Mouse (Mus musculus) cerebellum, adult 2 months (tissue): ENCODE results near the gene Cipc. TPM values are rescaled to one million over a fixed set of nuclear protein-coding genes. Genes with fewer than 3 reads are reported as not detected.

ENCODE experiments used
- DNase-seq, 2 experiments: peaks; one replicate each; pipeline ENCODE4 v3.0.0; 2021
- H3K27ac ChIP-seq: fragments of 200-500 bp; 2 replicates; pipeline ENCODE4 v1.5.1; 2012; ENCODE audit warnings: low read length, control low read depth, inconsistent platforms; ENCODE audit not compliant: insufficient read depth
- H3K27me3 ChIP-seq: fragments of 200-500 bp; 2 replicates; pipeline ENCODE4 v1.6.1; 2012; ENCODE audit warnings: inconsistent platforms, mild to moderate bottlenecking, low read length, moderate library complexity; ENCODE audit not compliant: control insufficient read depth, insufficient read depth
- H3K4me1 ChIP-seq: fragments of 200-500 bp; 2 replicates; pipeline ENCODE4 v1.6.1; 2011; ENCODE audit warnings: low read length; ENCODE audit not compliant: control insufficient read depth, insufficient read depth
- H3K4me3 ChIP-seq: fragments of 200-500 bp; replicated peaks from 2 replicates; pipeline ENCODE3; 2011; ENCODE audit warnings: mild to moderate bottlenecking, low read depth, low read length, control low read depth; ENCODE audit not compliant: insufficient read depth
- CTCF ChIP-seq: fragments of 200-500 bp; IDR thresholded peaks from 2 replicates; pipeline ENCODE4 v1.5.1; 2011; ENCODE audit warnings: low read depth, mild to moderate bottlenecking, control low read depth, low read length, moderate library complexity, borderline replicate concordance; ENCODE audit not compliant: insufficient read depth
- POLR2A ChIP-seq: fragments of 200-500 bp; IDR thresholded peaks from 2 replicates; pipeline ENCODE4 v1.6.1; 2011; ENCODE audit warnings: low read length, control low read depth, borderline replicate concordance; ENCODE audit not compliant: insufficient read depth
- WGBS: fragments of 180-500 bp; shearing (Covaris S2); methylation state at CpG from one replicate; pipeline ENCODE4 v1.1.7; 2018; 5-methylcytosine and 5-hydroxymethylcytosine counted together
- polyA plus RNA-seq: library from polyadenylated mRNA; depleted of rRNA; stranded (reverse); fragments of >200 nt; gene quantifications from 2 replicates; pipeline ENCODE4 v1.2.3, GENCODE M21; 2012

The Cipc gene
- polyA plus RNA-seq, 1 experiment = 127 TPM

- H3K27me3 ChIP-seq = no peaks in the 10 kb centered on the region
Measured at GRCm38 (mm10) chr12:86918983-86919722, 27.7 kb upstream of the Cipc start.

GRCm38 (mm10) chr12:86923837-86924236, 23.0 kb upstream of the Cipc start:
- no peaks in the 10 kb centered on the region for H3K27me3 ChIP-seq
- no peak overlapping the region for H3K4me3 ChIP-seq
- H3K4me1 ChIP-seq = peaks cover 9% of the 10 kb centered on the region; the same call in 1 of the 2 replicates
- TF ChIP-seq CTCF (peak; percentile 98), POLR2A (no peak)
- DNase-seq = peak; percentile 83 to 90
- WGBS = 2% methylated on average over 5 of the region's 5 CpGs
- H3K27ac ChIP-seq = no peak overlapping the region

More at GRCm38 (mm10) chr12:86918983-86919722, 27.7 kb upstream of the Cipc start:
- Histone ChIP-seq H3K4me3 (no peak overlapping the region), H3K27ac (peak overlapping the region; percentile 58; the same call in 1 of the 2 replicates), H3K4me1 (peaks cover 40% of the 10 kb centered on the region)
- DNase-seq = no peak
- TF ChIP-seq POLR2A = no peak
- no peak for TF ChIP-seq CTCF
- WGBS = 85% methylated on average over 17 of the region's 17 CpGs

- Histone ChIP-seq H3K4me3 (no peak overlapping the region), H3K27ac (peak overlapping the region; percentile 81; the same call in 1 of the 2 replicates), H3K4me1 (no peaks in the 10 kb centered on the region), H3K27me3 (no peaks in the 10 kb centered on the region)
- no peak for TF ChIP-seq POLR2A
- no peak for TF ChIP-seq CTCF
- WGBS = 78% methylated on average over 6 of the region's 6 CpGs
- no peak for DNase-seq
Measured at GRCm38 (mm10) chr12:86930934-86931729, 15.7 kb upstream of the Cipc start.

GRCm38 (mm10) chr12:86931919-86932574, 14.8 kb upstream of the Cipc start:
- 50% methylated on average over 7 of the region's 7 CpGs for WGBS
- H3K27me3 ChIP-seq = no peaks in the 10 kb centered on the region
- TF ChIP-seq CTCF = no peak
- no peak for TF ChIP-seq POLR2A
- peak overlapping the region; percentile 81; the same call in 1 of the 2 replicates for H3K27ac ChIP-seq
- no peak overlapping the region for H3K4me3 ChIP-seq
- no peaks in the 10 kb centered on the region for H3K4me1 ChIP-seq
- DNase-seq = peak in 1 of 2 experiments; percentile 52

GRCm38 (mm10) chr12:86932575-86932952, 14.3 kb upstream of the Cipc start:
- Histone ChIP-seq H3K4me1 (no peaks in the 10 kb centered on the region), H3K27ac (no peak overlapping the region; the same call in 1 of the 2 replicates), H3K27me3 (no peaks in the 10 kb centered on the region), H3K4me3 (no peak overlapping the region)
- TF ChIP-seq POLR2A = no peak
- no peak for TF ChIP-seq CTCF
- DNase-seq = no peak
- 74% methylated on average over 6 of the region's 6 CpGs for WGBS

GRCm38 (mm10) chr12:86934748-86935147, 12.1 kb upstream of the Cipc start:
- WGBS = 89% methylated on average over 1 of the region's 1 CpGs
- TF ChIP-seq POLR2A (no peak), CTCF (no peak)
- no peaks in the 10 kb centered on the region for H3K4me1 ChIP-seq
- no peaks in the 10 kb centered on the region for H3K27me3 ChIP-seq
- no peak overlapping the region for H3K4me3 ChIP-seq
- DNase-seq = no peak
- H3K27ac ChIP-seq = no peak overlapping the region

- TF ChIP-seq CTCF = no peak
- TF ChIP-seq POLR2A = no peak
- H3K27ac ChIP-seq = no peak overlapping the region
- H3K4me1 ChIP-seq = no peaks in the 10 kb centered on the region
- 55% methylated on average over 8 of the region's 8 CpGs for WGBS
- no peak for DNase-seq
- no peak overlapping the region for H3K4me3 ChIP-seq
- no peaks in the 10 kb centered on the region for H3K27me3 ChIP-seq
Measured at GRCm38 (mm10) chr12:86935692-86936282, 11.1 kb upstream of the Cipc start.
